Mouse (Mus musculus): ENCODE measurements around the gene 4632433K11Rik. TPM values are rescaled to one million over a fixed set of nuclear protein-coding genes. Genes with fewer than 3 reads are reported as not detected.
A peak's percentile ranks its signal among the peaks of the same experiment; 100 is the strongest.
"Not testable (repeated sequence)": the region's sequence is repeated elsewhere in the genome, so short reads cannot be mapped to it uniquely, and the experiment has no call there.

4632433K11Rik gene
- polyA plus RNA-seq, 1 experiment from 2014 or later, result 0.13 TPM

DNA sequence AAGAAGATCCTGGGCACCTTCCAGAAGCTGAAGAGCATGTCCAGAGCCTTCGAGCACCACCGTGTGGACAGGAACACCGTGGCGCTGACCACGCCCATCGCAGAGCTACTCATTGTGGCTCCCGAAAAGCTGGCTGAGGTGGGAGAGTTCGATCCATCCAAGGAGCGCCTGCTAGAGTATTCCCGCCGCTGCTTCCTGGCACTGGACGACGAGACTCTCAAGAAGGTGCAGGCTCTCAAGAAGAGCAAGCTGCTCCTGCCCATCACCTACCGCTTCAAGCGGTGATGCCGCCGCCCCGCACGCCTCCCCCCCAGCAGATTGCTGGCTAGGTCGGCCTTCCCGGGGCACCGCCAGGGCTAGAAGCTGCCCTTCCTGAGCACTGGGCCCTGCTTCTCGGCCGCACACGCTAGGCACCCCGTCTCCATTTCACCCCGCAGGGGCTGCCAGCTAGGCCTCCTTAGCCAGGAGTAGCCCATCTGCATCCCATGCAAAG lies 26.4 kb downstream of the 4632433K11Rik start:
- no peaks in the 10 kb centered on the region for H3K9me3 ChIP-seq
- ATAC-seq (ENCODE audit: low FRiP score, low read depth), result no peak
- WGBS, result 4% methylated on average over 27 of the region's 27 CpGs

DNA sequence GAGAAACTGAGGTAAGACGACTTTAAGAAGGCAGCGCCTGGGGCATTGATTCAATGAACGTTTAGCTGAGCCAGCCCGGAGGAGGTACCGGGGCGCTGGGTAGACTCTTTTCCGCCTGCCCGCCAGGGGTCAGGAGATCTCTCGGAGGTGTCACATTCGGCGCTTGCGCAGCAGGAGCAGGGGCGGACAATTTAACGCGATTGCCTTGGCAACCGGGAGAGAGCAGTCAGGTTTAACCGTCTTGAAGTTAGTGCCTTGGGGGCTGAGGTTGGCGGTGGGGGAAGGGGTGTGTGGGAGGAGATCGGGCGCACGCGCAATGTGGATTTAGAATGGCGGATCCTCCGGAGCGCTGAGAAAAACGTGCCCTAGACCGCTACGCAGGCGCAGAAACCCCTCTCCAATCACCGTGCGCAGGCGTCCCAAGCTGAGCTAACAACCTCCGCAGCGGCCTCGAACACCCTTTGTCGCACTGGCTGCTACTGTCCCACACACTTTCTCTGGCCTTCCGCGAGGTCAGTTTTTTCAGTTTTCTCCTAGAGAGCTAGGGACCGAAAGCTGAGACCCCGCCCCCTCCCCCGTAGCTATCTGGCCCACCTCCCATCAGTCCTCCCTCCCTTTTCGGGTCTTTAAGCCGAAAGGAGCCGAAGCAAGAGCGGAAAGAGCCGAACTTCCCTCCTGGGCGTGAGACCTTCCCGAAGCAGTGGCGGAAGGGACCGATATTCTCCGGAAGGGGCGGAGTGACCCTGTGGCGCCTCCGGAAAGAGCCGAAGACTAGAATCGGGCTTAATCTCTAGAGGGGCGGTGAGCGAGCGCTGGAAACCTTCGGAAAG lies 27.2 kb downstream of the 4632433K11Rik start:
- H3K4me2 ChIP-seq (replicated peaks), result peak overlapping the region; percentile 89
- peak overlapping the region; percentile 75 for H3K4me3 ChIP-seq
- H3K4me1 ChIP-seq, result peaks cover 53% of the 10 kb centered on the region
- H3K27ac ChIP-seq, result peak overlapping the region; percentile 99
- peaks cover 4% of the 10 kb centered on the region for H3K36me3 ChIP-seq
- peak overlapping the region; percentile 93 for H3K9ac ChIP-seq
- peaks cover 21% of the 10 kb centered on the region for H3K27me3 ChIP-seq
- no peaks in the 10 kb centered on the region for H3K9me3 ChIP-seq
- under 1% methylated on average over 60 of the region's 60 CpGs for WGBS
- ATAC-seq (ENCODE audit: low FRiP score, low read depth), result peak; percentile 89

More for the DNA sequence above, 26.4 kb downstream of the 4632433K11Rik start:
- H3K36me3 ChIP-seq, result no peaks in the 10 kb centered on the region
- peak overlapping the region; percentile 89 for H3K4me2 ChIP-seq (replicated peaks)
- H3K27ac ChIP-seq, result peak overlapping the region; percentile 99
- peak overlapping the region; percentile 93 for H3K9ac ChIP-seq
- H3K4me1 ChIP-seq, result peaks cover 53% of the 10 kb centered on the region
- peaks cover 30% of the 10 kb centered on the region for H3K27me3 ChIP-seq
- H3K4me3 ChIP-seq, result peak overlapping the region; percentile 75

DNA sequence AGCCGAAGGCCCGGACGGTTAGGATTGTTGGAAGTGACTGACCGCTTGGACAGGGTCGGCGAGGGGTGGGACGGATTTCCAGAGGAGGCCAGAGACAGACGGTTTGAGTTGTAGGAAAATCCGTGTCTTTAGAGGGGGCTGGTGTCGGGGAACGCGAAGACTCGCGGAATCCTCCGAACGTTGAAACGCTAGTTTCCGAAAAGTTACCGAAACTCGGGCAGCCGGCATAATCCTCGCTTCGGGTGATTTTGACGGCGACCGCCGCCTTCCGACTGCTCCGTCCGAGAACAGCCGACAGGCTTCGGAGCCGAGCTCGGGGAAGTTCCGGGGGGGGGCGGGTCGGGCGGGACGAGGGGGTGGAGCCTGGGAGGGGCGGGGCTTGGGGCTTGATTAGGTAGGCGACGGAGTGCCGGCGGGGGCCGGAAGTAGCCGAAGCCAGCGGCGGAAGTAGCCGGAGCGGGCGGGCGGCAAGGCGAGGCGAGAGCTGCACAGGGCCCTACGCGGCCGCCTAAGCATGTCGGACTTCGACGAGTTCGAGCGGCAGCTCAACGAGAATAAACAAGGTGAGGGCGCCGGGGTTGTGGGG lies 27.9 kb downstream of the 4632433K11Rik start, which contains the start of gene U2af2:
Gene U2af2, plus strand, starts transcription at position 370 of the 586 bp plus-strand sequence.
- under 1% methylated on average over 62 of the region's 65 CpGs for WGBS
- peak within 1 kb of the TSS; percentile 99 for H3K27ac ChIP-seq
- peaks cover 11% of the 10 kb centered on the region for H3K36me3 ChIP-seq
- peaks cover 52% of the 10 kb centered on the region for H3K4me1 ChIP-seq
- ATAC-seq (ENCODE audit: low FRiP score, low read depth), result peak; percentile 77
- H3K9ac ChIP-seq, result peak within 1 kb of the TSS; percentile 93
- peak within 1 kb of the TSS; percentile 75 for H3K4me3 ChIP-seq
- peak within 1 kb of the TSS; percentile 89 for H3K4me2 ChIP-seq (replicated peaks)
- H3K9me3 ChIP-seq, result no peaks in the 10 kb centered on the region
- H3K27me3 ChIP-seq, result peaks cover 17% of the 10 kb centered on the region

DNA sequence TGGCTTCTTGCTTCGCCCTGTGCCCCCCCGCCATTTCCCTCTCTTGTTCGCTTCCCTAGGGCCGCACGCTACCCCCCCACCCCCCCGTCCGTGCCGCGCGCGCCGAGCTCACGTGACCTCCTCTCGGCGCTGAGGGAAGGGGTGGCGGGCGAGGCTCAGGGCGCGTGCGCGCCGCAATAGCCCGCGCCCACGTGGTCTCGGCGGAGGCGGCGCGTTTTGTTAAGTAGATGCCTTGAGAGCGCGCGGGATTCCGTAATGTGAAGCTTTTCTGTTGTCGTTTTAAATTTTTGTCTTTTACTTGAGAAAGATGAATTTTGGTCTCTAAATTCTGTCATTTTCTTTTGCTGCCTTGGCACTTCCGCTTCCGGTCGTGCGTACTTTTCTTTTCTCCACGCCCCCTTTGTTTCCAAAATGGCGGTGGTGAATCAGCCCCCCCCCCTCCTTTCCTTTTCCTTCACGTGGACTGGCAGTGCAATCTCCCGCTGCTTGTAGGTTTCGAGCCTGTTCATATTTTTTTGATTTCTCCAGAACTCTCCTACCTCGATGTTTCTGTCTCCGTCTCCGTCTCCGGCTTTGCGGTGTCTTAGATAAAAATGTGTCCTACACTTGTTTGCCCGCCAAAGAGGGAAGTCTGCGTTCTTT lies 28.6 kb downstream of the 4632433K11Rik start:
- H3K4me1 ChIP-seq, result peaks cover 46% of the 10 kb centered on the region
- peaks cover 11% of the 10 kb centered on the region for H3K27me3 ChIP-seq
- H3K4me2 ChIP-seq (replicated peaks), result peak overlapping the region; percentile 84
- H3K27ac ChIP-seq, result peak overlapping the region; percentile 99
- H3K4me3 ChIP-seq, result peak overlapping the region; percentile 75
- H3K9me3 ChIP-seq, result no peaks in the 10 kb centered on the region
- peak; percentile 45 for ATAC-seq (ENCODE audit: low FRiP score, low read depth)
- WGBS, result under 1% methylated on average over 51 of the region's 51 CpGs
- peaks cover 17% of the 10 kb centered on the region for H3K36me3 ChIP-seq
- peak overlapping the region; percentile 93 for H3K9ac ChIP-seq

DNA sequence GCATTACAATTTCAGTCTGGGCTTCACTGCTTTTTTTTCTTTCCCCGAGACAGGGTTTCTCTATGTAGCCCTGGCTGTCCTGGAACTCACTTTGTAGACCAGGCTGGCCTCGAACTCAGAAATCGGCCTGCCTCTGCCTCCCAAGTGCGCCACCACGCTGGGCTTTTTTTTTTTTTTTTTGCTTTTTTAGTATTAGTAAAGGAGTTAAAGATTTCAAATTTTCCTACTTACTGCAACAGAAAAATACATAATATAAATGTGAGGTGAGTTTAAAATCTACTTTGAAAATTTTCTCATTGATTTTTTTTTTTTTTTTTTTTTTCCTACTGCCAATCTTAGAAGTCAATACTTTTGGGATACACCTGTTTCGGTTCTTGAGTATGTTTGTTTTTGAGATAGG lies 31.0 kb downstream of the 4632433K11Rik start:
- Histone ChIP-seq H3K36me3 (peaks cover 41% of the 10 kb centered on the region), H3K4me1 (peaks cover 33% of the 10 kb centered on the region), H3K9ac (no peak overlapping the region), H3K9me3 (no peaks in the 10 kb centered on the region), H3K27me3 (no peaks in the 10 kb centered on the region), H3K4me3 (no peak overlapping the region), H3K27ac (no peak overlapping the region), H3K4me2 (replicated peaks) (peak overlapping the region; percentile 84; the same call in 1 of the 2 replicates)
- ATAC-seq (ENCODE audit: low FRiP score, low read depth), result no peak
- 92% methylated on average over 6 of the region's 6 CpGs for WGBS

DNA sequence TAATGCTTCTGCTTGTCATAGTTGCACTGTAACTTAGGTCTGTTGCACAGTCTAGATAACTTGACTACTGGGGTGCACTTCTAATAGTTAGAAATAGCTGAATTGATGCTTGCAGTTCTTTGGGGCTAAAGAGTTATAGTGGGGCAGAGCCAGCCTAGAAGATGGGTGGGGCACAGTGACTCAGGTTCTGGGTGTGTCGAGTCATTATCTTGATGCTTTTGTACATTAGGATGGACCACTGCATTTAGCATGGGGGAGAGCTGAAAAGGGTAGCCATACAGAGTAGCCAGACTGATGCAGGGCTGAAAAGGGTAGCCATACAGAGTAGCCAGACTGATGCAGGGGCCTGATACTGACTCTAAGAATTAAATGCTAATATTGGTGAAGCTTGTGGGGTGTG lies 39.7 kb downstream of the 4632433K11Rik start:
- no peak for ATAC-seq (ENCODE audit: low FRiP score, low read depth)
- no peaks in the 10 kb centered on the region for H3K4me1 ChIP-seq
- 95% methylated on average over 1 of the region's 1 CpGs for WGBS

DNA sequence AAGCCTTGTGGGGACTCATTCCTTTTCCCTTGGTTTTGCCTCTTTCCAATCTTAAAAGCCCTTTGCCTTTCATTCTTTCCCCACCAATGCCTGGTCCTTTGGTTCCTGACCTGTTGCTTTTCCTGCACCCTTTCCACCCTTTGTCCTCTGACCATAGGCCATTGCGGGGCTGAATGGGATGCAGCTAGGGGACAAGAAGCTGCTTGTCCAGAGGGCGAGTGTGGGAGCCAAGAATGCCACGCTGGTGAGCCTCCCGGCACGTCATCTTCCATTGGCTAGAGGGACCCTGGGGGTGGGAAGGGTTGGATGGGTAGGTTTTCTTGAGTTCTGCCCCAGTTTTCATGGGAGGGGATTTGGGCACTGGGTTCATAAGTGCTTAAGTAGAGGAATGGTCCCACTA lies 41.1 kb downstream of the 4632433K11Rik start:
- Histone ChIP-seq H3K9me3 (no peaks in the 10 kb centered on the region), H3K4me1 (no peaks in the 10 kb centered on the region), H3K27ac (no peak overlapping the region), H3K9ac (no peak overlapping the region), H3K36me3 (peaks cover 88% of the 10 kb centered on the region), H3K27me3 (no peaks in the 10 kb centered on the region), H3K4me2 (replicated peaks) (no peak overlapping the region), H3K4me3 (no peak overlapping the region)
- 89% methylated on average over 5 of the region's 5 CpGs for WGBS
- no peak for ATAC-seq (ENCODE audit: low FRiP score, low read depth)

More for the DNA sequence above, 39.7 kb downstream of the 4632433K11Rik start:
- no peak overlapping the region for H3K4me2 ChIP-seq (replicated peaks)
- H3K36me3 ChIP-seq, result peaks cover 98% of the 10 kb centered on the region
- no peak overlapping the region for H3K27ac ChIP-seq
- H3K9me3 ChIP-seq, result no peaks in the 10 kb centered on the region
- no peak overlapping the region for H3K4me3 ChIP-seq
- H3K9ac ChIP-seq, result no peak overlapping the region
- H3K27me3 ChIP-seq, result no peaks in the 10 kb centered on the region

DNA sequence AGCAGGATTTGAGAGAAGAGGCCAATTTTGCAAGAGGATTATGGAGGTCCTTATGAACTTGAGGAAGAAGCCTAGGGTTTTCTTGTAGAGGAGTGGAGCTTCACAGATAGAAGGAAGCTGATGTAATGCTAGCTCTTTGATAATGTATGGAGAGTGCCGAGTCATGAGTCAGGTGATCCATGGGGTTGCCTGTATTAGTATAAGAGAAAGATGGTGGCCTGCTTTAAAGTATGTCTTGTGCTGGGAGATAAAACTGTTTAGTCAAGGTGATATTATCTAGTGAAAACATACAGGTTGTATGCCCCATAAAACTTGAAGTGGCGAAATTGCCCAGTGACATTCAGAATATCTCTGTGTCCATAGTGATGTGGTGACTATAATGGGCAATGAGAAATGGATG lies 43.0 kb downstream of the 4632433K11Rik start:
- peaks cover 12% of the 10 kb centered on the region for H3K4me1 ChIP-seq
- ATAC-seq (ENCODE audit: low FRiP score, low read depth), result no peak
- no peaks in the 10 kb centered on the region for H3K27me3 ChIP-seq
- 83% methylated on average over 2 of the region's 2 CpGs for WGBS
- H3K9me3 ChIP-seq, result no peaks in the 10 kb centered on the region
- H3K27ac ChIP-seq, result no peak overlapping the region
- H3K36me3 ChIP-seq, result peaks cover 69% of the 10 kb centered on the region
- no peak overlapping the region for H3K4me2 ChIP-seq (replicated peaks)
- H3K4me3 ChIP-seq, result no peak overlapping the region
- H3K9ac ChIP-seq, result no peak overlapping the region

DNA sequence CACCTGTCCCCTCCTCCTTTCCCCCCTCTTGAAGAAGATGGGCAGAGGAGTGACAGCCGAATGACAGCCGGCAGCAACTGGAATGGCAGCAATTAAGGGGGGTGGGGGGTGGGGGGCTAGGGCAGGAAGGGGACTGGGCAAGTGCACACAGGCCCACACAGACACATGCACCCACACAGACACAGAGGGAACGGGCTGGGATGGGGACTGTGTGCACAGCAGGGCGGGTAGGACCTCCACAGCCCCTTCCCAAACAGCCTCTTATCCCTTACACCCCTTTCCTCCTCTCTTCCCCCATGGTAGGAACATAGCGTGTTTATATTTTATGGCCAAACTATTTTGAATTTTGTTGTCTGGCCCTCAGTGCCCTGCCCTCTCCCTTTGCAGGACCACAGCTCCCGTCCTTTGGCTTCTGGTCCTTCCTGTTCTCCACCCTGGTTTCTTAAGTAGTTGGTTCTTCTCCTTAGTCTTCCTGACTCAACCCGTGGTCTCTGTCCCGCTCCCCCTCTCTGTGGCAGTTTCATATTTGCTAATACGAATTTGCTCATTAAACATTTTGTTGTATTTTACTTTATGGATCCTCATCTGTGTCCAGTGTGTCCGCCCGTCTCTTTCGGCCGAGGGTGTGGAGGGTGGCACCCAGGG lies 45.6 kb downstream of the 4632433K11Rik start:
- Histone ChIP-seq H3K36me3 (peaks cover 56% of the 10 kb centered on the region), H3K27ac (peak overlapping the region; percentile 91; the same call in 1 of the 2 replicates), H3K4me1 (peaks cover 14% of the 10 kb centered on the region), H3K4me3 (peak overlapping the region; percentile 97), H3K9ac (peak overlapping the region; percentile 96; the same call in 1 of the 2 replicates), H3K4me2 (replicated peaks) (peak overlapping the region; percentile 87)
- 0 out of 2 replicates have a peak, but pooled peaks have one; percentile 13 for ATAC-seq (ENCODE audit: low FRiP score, low read depth)
- not testable (repeated sequence) for H3K9me3 ChIP-seq, H3K27me3 ChIP-seq
- 51% methylated on average over 9 of the region's 13 CpGs for WGBS

DNA sequence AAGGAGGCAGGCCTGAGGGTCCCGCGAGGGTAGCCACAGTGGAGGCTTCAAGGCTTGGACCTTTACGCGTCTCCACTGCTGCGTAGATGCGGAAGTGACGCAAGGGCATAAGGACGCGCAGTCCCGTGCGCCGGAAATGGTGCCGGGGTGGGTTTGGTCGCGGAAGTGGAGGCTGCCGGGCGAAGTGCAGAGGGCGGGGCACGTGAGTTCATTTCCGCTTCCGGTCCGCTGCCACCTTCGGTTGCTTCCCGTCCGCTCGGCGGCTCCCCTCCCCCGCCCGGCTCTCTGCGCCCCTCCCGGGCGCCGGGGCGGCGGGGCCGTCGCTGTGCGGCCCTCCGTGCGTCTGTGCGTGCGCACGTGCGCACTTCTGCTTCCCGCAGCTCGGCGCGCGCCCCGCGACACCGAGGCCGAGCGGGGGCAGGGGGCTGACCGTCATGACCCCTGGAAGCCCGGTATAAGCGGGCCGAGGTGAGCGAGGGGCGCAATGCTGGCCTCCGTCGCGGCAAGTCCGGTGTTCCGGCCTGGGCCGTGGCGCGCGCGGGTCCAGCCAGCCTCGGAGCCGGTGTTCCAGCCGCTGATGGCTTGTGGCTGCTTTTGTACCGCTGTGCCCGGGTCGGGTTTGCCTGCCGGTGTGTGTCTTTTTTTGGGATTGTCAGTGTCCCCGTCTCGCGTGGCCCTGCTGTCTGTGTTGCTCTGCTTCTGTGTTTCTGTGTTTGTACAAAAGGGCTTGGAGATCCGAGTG lies 46.3 kb downstream of the 4632433K11Rik start, which contains the start of gene Epn1:
Gene Epn1, plus strand, starts transcription at position 226 of the 742 bp plus-strand sequence.
- H3K36me3 ChIP-seq, result peaks cover 56% of the 10 kb centered on the region
- peak within 1 kb of the TSS; percentile 97 for H3K4me3 ChIP-seq
- peak; percentile 97 for ATAC-seq (ENCODE audit: low FRiP score, low read depth)
- no peaks in the 10 kb centered on the region for H3K27me3 ChIP-seq
- peak within 1 kb of the TSS; percentile 87 for H3K4me2 ChIP-seq (replicated peaks)
- peaks cover 14% of the 10 kb centered on the region for H3K4me1 ChIP-seq
- peak within 1 kb of the TSS; percentile 91 for H3K27ac ChIP-seq
- WGBS, result under 1% methylated on average over 81 of the region's 81 CpGs
- H3K9me3 ChIP-seq, result no peaks in the 10 kb centered on the region
- H3K9ac ChIP-seq, result peak within 1 kb of the TSS; percentile 96

DNA sequence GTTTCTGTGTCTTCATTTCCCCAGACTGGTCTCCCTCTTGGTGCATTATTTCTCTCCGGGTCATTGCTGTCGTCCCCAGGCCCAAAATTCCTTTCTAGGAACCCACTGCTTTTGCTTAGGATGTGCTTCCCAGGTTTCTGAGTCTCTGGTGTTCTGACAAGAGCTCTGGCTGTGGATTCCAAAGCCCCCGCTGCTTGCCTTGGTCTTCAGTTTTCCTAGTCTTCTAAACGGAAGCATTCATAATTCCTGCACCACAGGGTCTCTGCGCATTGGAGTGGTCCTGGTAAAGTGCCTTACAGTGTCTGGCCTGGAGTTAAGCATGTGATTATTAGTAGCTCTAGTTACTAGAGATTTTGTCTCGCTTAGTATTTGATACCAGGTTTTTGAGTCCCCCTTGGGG lies 46.9 kb downstream of the 4632433K11Rik start:
- Histone ChIP-seq H3K27ac (peak overlapping the region; percentile 91), H3K36me3 (peaks cover 58% of the 10 kb centered on the region), H3K4me1 (peaks cover 14% of the 10 kb centered on the region), H3K4me3 (peak overlapping the region; percentile 97), H3K9me3 (no peaks in the 10 kb centered on the region), H3K27me3 (no peaks in the 10 kb centered on the region), H3K9ac (peak overlapping the region; percentile 96), H3K4me2 (replicated peaks) (peak overlapping the region; percentile 87)
- WGBS, result 10% methylated on average over 6 of the region's 6 CpGs
- ATAC-seq (ENCODE audit: low FRiP score, low read depth), result no peak
